Mouse (Mus musculus) small intestine, adult 2 months (tissue): Measurements from ENCODE around the gene Olfr738.

ENCODE experiments used
- CTCF ChIP-seq: fragments of 200-500 bp; IDR thresholded peaks from 2 replicates; pipeline ENCODE4 v1.5.1; 2012; ENCODE audit warnings: low read depth, mild to moderate bottlenecking, control low read depth, inconsistent platforms, low read length, moderate library complexity, mixed read lengths; ENCODE audit not compliant: insufficient replicate concordance, insufficient read length; ENCODE audit errors: extremely low read depth
- POLR2A ChIP-seq: fragments of 200-500 bp; IDR thresholded peaks from 2 replicates; pipeline ENCODE4 v1.6.1; 2012; ENCODE audit warnings: low read depth, mild to moderate bottlenecking, control low read depth, inconsistent platforms, low read length, moderate library complexity

DNA sequence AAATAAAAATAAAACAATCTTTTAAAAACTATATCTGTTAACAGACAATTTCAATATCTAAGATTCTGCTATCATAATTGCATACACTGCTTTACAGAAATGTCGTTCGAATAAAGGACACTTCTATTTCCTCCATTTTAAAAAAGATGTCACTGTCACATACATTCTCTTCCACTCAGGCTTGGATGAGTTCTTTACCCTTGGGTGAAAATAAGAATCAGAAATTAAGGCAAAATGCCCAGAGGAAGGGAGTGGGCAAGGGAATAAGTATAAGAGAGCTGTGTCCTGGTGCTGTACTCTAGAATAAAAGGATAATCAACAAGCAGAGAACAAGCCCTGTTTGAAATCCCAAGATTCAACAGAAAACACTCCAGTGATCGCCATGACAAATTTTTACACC is 37.9 kb downstream of the Olfr738 start, which contains the start of gene Olfr740:
- TF ChIP-seq CTCF, result no peak
- TF ChIP-seq POLR2A, result no peak
